Mouse (Mus musculus) CH12.LX (cell line): ENCODE measurements around the gene Npy4r. TPM values are rescaled to one million over a fixed set of nuclear protein-coding genes. Genes with fewer than 3 reads are reported as not detected.

ENCODE experiments used
- DNase-seq: peaks from one replicate; pipeline ENCODE4 v3.0.0-alpha.2; 2013; ENCODE audit errors: extremely low read depth
- H3K27ac ChIP-seq: 2 replicates; pipeline ENCODE4 v1.5.1; 2012; ENCODE audit warnings: low read depth, mild to moderate bottlenecking, control low read depth, moderate library complexity; ENCODE audit not compliant: insufficient read depth
- H3K27me3 ChIP-seq: replicated peaks from 2 replicates; pipeline ENCODE3; 2012; ENCODE audit warnings: inconsistent platforms
- H3K36me3 ChIP-seq, 2 experiments: replicated peaks in 1 of 2; 2 replicates each; pipeline versions ENCODE3 to v1.6.1; 2012; ENCODE audit warnings: inconsistent platforms in 1 of 2, low read length in 1 of 2, mild to moderate bottlenecking in 1 of 2, mixed read lengths in 1 of 2, moderate library complexity in 1 of 2; ENCODE audit not compliant: control insufficient read depth in 1 of 2, insufficient read depth in 1 of 2
- H3K4me1 ChIP-seq, 2 experiments: 2 replicates each; pipeline ENCODE4 v1.6.1; 2012; ENCODE audit warnings: inconsistent platforms in 1 of 2, moderate library complexity in 1 of 2; ENCODE audit not compliant: insufficient read depth in 2 of 2, control insufficient read depth in 1 of 2
- H3K4me2 ChIP-seq: 2 replicates; pipeline ENCODE4 v1.6.1; 2012; ENCODE audit warnings: low read depth, mild to moderate bottlenecking, control low read depth; ENCODE audit not compliant: poor library complexity, insufficient read depth, severe bottlenecking
- H3K4me3 ChIP-seq, 3 experiments: fragments of 150-350 bp in 1 of 3; sonication (generic) in 1 of 3; replicated peaks in 1 of 3; 2 replicates each; pipeline versions ENCODE3 to v1.5.1; 2011 to 2012; ENCODE audit warnings: low read depth in 2 of 3, low read length in 2 of 3, mild to moderate bottlenecking in 2 of 3, moderate library complexity in 2 of 3, control low read depth in 1 of 3, improper control_type of control experiment in 1 of 3, inconsistent platforms in 1 of 3, mixed read lengths in 1 of 3; ENCODE audit not compliant: poor library complexity in 1 of 3
- H3K79me2 ChIP-seq: replicated peaks from 2 replicates; pipeline ENCODE4 v1.6.1; 2012; ENCODE audit warnings: mild to moderate bottlenecking, moderate library complexity; ENCODE audit not compliant: control insufficient read depth, poor library complexity, insufficient read depth, severe bottlenecking; ENCODE audit errors: extremely low read depth
- H3K9ac ChIP-seq: 2 replicates; pipeline ENCODE4 v1.6.1; 2012; ENCODE audit warnings: low read depth, mild to moderate bottlenecking, control low read depth, moderate library complexity; ENCODE audit not compliant: insufficient read depth
- H3K9me3 ChIP-seq: replicated peaks from 2 replicates; pipeline ENCODE3; 2012; ENCODE audit warnings: low read length, inconsistent platforms, mixed read lengths
- BHLHE40 ChIP-seq: IDR thresholded peaks from 2 replicates; pipeline ENCODE4 v1.6.1; 2011; ENCODE audit warnings: mild to moderate bottlenecking, low read depth, low read length, improper control_type of control experiment
- CHD2 ChIP-seq: IDR thresholded peaks from 2 replicates; pipeline ENCODE4 v1.6.1; 2011; ENCODE audit warnings: low read length, improper control_type of control experiment
- CTCF ChIP-seq, 2 experiments: IDR thresholded peaks in 1 of 2; conservative IDR thresholded peaks in 1 of 2; 2 replicates each; pipeline ENCODE4 v1.5.1; 2011 to 2012; ENCODE audit warnings: low read depth in 2 of 2, low read length in 2 of 2, improper control_type of control experiment in 1 of 2, inconsistent platforms in 1 of 2, mild to moderate bottlenecking in 1 of 2, moderate library complexity in 1 of 2
- ELF1 ChIP-seq: IDR thresholded peaks from 2 replicates; pipeline ENCODE4 v1.6.1; 2014; ENCODE audit warnings: low read depth, mild to moderate bottlenecking, inconsistent platforms, low read length, improper control_type of control experiment
- EP300 ChIP-seq: IDR thresholded peaks from 2 replicates; pipeline ENCODE4 v1.6.1; 2011; ENCODE audit warnings: low read length, improper control_type of control experiment
- ETS1 ChIP-seq: conservative IDR thresholded peaks from 2 replicates; pipeline ENCODE4 v1.6.1; 2012; ENCODE audit warnings: low read depth, mild to moderate bottlenecking, inconsistent platforms, low read length, improper control_type of control experiment, moderate library complexity
- HCFC1 ChIP-seq: IDR thresholded peaks from 2 replicates; pipeline ENCODE4 v1.6.1; 2012; ENCODE audit warnings: low read depth, mild to moderate bottlenecking, inconsistent platforms, low read length, improper control_type of control experiment
- JUN ChIP-seq: IDR thresholded peaks from 2 replicates; pipeline ENCODE4 v1.6.1; 2011; ENCODE audit warnings: low read depth, mild to moderate bottlenecking, low read length, improper control_type of control experiment, moderate library complexity; ENCODE audit not compliant: insufficient read depth
- MEF2A ChIP-seq: IDR thresholded peaks from 2 replicates; pipeline ENCODE4 v1.6.1; 2014; ENCODE audit warnings: low read depth, mild to moderate bottlenecking, inconsistent platforms, low read length, improper control_type of control experiment, borderline replicate concordance
- NRF1 ChIP-seq: IDR thresholded peaks from 2 replicates; pipeline ENCODE4 v1.6.1; 2014; ENCODE audit warnings: low read depth, mild to moderate bottlenecking, inconsistent platforms, low read length, improper control_type of control experiment, moderate library complexity
- POLR2AphosphoS2 ChIP-seq: IDR thresholded peaks from 2 replicates; pipeline ENCODE4 v1.6.1; 2011; ENCODE audit warnings: low read depth, low read length, improper control_type of control experiment
- TCF12 ChIP-seq: IDR thresholded peaks from 2 replicates; pipeline ENCODE4 v1.6.1; 2014; ENCODE audit warnings: low read depth, mild to moderate bottlenecking, inconsistent platforms, low read length, improper control_type of control experiment
- USF1 ChIP-seq: IDR thresholded peaks from 2 replicates; pipeline ENCODE4 v1.6.1; 2014; ENCODE audit warnings: low read depth, mild to moderate bottlenecking, inconsistent platforms, low read length, improper control_type of control experiment
- ZKSCAN1 ChIP-seq: IDR thresholded peaks from 2 replicates; pipeline ENCODE4 v1.6.1; 2012; ENCODE audit warnings: low read depth, inconsistent platforms, low read length, improper control_type of control experiment, borderline replicate concordance
- dilution Hi-C: fragments of 300-500 bp; cut with MboI; formaldehyde crosslinking; loops from 2 replicates; pipeline ENCODE4 v1.14.3; 2020; ENCODE audit warnings: low sequenced_read_pairs; ENCODE audit not compliant: extremely low pct_unique_long_range_greater_than_20kb, extremely low pct_ligation_motif_present
- in situ Hi-C: fragments of 300-500 bp; cut with MboI; formaldehyde crosslinking; loops from 3 replicates; pipeline ENCODE4 v1.14.3; 2019; ENCODE audit warnings: low sequenced_read_pairs, low pct_ligation_motif_present, low pct_unique_long_range_greater_than_20kb, mixed read lengths
- polyA plus RNA-seq: library from polyadenylated mRNA; unstranded; fragments of >175 nt; gene quantifications from 2 replicates; pipeline ENCODE4 v1.2.1, GENCODE M21; 2012; ENCODE audit warnings: low read depth; ENCODE audit not compliant: insufficient read length
- total RNA-seq, 2 experiments: library from RNA; depleted of rRNA; stranded (reverse); fragments of 300-350 nt in 1 of 2; fragments of >200 nt in 1 of 2; gene quantifications; 2 replicates each; pipeline ENCODE4 v1.2.3; 2012 to 2014

Gene Npy4r
- total and polyA plus RNA-seq, 3 experiments = 0.04 TPM; not detected in 2

DNA sequence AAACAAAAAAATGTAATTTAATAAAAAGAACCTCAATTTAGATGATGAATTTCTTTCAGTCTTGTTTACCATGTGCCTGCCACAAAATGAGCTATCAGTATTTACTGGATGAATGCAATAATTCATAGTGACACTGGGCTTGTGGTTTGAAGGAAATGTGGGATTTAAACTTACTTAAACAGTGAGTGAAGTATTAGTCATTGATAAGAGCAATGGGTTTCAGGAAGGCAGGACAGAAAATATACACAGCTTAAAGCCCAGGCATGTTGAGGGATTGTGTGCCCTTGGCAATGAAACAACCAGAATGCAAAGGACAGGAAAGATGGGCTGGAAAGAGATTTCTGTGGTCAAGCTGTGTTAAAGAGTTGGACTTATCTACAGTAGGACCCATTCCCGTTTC lies 10.0 kb downstream of the Npy4r start:
- in situ Hi-C loops (no loop called here), dilution Hi-C loops (no loop called here)
- Histone ChIP-seq H3K27ac (no peak overlapping the region), H3K4me3 (no peak overlapping the region), H3K4me1 (no peaks in the 10 kb centered on the region), H3K79me2 (no peaks in the 10 kb centered on the region), H3K9ac (no peak overlapping the region), H3K4me2 (no peak overlapping the region), H3K9me3 (no peaks in the 10 kb centered on the region), H3K36me3 (no peaks in the 10 kb centered on the region), H3K27me3 (no peaks in the 10 kb centered on the region)
- DNase-seq = no peak
- TF ChIP-seq CHD2 = no peak
- no peak for TF ChIP-seq HCFC1
- TF ChIP-seq JUN = no peak
- TF ChIP-seq TCF12 = no peak
- no peak for TF ChIP-seq NRF1
- TF ChIP-seq MEF2A = no peak
- no peak for TF ChIP-seq ZKSCAN1
- TF ChIP-seq POLR2AphosphoS2 = no peak

DNA sequence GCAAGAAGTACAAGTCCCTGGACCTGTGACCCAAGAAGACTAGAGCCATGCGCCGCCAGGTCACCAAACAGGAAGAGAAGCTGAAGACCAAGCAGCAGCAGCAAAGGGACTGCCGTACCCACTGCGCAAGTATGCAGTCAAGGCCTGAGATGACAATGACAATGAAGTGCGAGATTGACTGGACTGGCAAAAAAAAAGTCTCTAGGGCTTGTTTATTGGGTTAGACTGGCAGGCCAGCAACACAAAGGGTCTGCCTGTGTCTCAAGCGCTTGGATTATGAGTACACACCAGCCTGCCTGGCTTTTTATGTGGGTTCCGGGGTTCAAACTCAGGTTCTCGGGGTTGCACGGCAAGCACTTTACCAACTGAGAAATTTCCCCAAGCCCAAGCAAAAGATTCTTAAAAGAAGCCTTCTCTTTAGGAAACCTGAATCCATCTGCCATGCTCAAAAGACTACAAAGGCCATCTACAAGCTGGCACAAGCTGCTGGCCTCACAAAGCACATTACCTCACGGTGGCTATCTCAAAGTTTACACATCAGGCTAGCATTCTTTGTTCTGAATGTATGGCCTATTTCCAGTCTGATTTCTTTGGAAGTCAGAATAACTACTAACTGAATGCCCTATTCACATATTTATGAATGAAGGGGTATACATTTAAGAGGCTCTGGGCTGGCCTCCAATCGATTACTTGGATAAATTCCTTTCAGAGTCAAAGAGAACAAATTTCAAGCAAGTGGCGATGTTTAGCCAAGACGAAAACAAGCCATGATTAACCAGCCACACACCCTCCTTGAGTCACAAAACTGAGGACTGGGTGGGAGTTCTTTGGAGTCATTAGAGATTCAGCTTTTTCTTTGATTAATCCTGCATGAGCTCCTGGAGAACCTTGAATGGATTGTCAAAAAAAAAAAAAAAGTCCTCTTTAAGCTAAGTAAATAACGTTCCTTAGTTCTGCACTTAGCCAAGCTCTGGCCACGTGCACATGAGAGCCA lies 12.3 kb downstream of the Npy4r start:
- no peak for DNase-seq
- H3K9ac ChIP-seq = no peak overlapping the region
- no peak overlapping the region for H3K4me2 ChIP-seq
- H3K4me3 ChIP-seq = no peak overlapping the region
- no peaks in the 10 kb centered on the region for H3K79me2 ChIP-seq
- TF ChIP-seq JUN = no peak
- TF ChIP-seq BHLHE40 = no peak
- TF ChIP-seq USF1 = no peak
- TF ChIP-seq ETS1 = no peak
- TF ChIP-seq ELF1 = no peak
- TF ChIP-seq CTCF (conservative IDR thresholded peaks at IDR 0.05 in 1 of 2, IDR thresholded peaks at IDR 0.05 in 1 of 2; ENCODE audit: low read depth in 2 of 2, low read length in 2 of 2) = no peak
- no peak for TF ChIP-seq HCFC1
- TF ChIP-seq EP300 = no peak
- H3K36me3 ChIP-seq = no peaks in the 10 kb centered on the region
- in situ Hi-C loops = no loop called here
- H3K27ac ChIP-seq = no peak overlapping the region
- no peaks in the 10 kb centered on the region for H3K9me3 ChIP-seq
- no peaks in the 10 kb centered on the region for H3K4me1 ChIP-seq
- no peaks in the 10 kb centered on the region for H3K27me3 ChIP-seq
- dilution Hi-C loops = no loop called here
